Mouse (Mus musculus): ENCODE measurements around the gene Col26a1. TPM values are rescaled to one million over a fixed set of nuclear protein-coding genes. Genes with fewer than 3 reads are reported as not detected.

The Col26a1 gene
- polyA plus RNA-seq, 1 experiment from 2014 or later, result 42.6 TPM

- H3K9ac ChIP-seq, result no peak overlapping the region
- H3K4me3 ChIP-seq (replicated peaks), result peak overlapping the region; percentile 11; the same call in 1 of the 2 replicates
- peaks cover 17% of the 10 kb centered on the region; the same call in 1 of the 2 replicates for H3K4me1 ChIP-seq
- H3K27me3 ChIP-seq, result peaks cover 31% of the 10 kb centered on the region
- no peaks in the 10 kb centered on the region for H3K36me3 ChIP-seq (replicated peaks)
- H3K27ac ChIP-seq, result peak overlapping the region; percentile 19; the same call in 1 of the 2 replicates
- peak overlapping the region; percentile 37 for H3K4me2 ChIP-seq
- WGBS, result 21% methylated on average over 11 of the region's 11 CpGs
- no peak for ATAC-seq (ENCODE audit: low FRiP score)
- no peaks in the 10 kb centered on the region for H3K9me3 ChIP-seq
Measured at GRCm38 (mm10) chr5:136714879-136715278, 168.1 kb downstream of the Col26a1 start.

- Histone ChIP-seq H3K27ac (peak overlapping the region; percentile 19; the same call in 1 of the 2 replicates), H3K36me3 (replicated peaks) (no peaks in the 10 kb centered on the region), H3K4me2 (peak overlapping the region; percentile 37), H3K4me3 (replicated peaks) (peak overlapping the region; percentile 11; the same call in 1 of the 2 replicates), H3K4me1 (peaks cover 17% of the 10 kb centered on the region; the same call in 1 of the 2 replicates), H3K9me3 (no peaks in the 10 kb centered on the region), H3K9ac (no peak overlapping the region), H3K27me3 (peaks cover 31% of the 10 kb centered on the region)
- WGBS, result 23% methylated on average over 32 of the region's 32 CpGs
- peak; percentile 33; the same call in 1 of the 2 replicates for ATAC-seq (ENCODE audit: low FRiP score)
Measured at GRCm38 (mm10) chr5:136714232-136714875, 168.7 kb downstream of the Col26a1 start.

DNA sequence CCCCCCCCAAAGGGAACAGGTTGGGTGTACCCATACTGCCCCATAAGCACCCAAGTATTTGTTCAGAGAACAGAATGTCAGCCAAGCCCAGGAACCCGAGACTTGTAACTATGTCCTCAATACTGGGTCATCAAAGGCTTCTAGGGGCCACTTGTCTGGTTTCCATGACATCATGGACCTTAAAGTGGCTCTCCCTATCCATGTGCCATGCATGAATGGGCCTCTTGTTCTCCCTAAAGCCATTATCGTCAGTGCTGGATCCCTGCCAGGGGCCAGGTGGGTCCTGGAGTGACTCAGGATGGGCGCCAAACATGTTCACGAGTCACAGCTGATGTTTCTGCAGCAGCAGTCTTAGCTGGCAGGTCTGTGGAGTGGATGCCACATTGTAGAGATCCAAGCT, 172.3 kb downstream of the Col26a1 start:
- Histone ChIP-seq H3K27ac (no peak overlapping the region), H3K9ac (no peak overlapping the region), H3K4me2 (no peak overlapping the region), H3K4me3 (replicated peaks) (no peak overlapping the region), H3K27me3 (peaks cover 25% of the 10 kb centered on the region), H3K4me1 (peaks cover 17% of the 10 kb centered on the region; the same call in 1 of the 2 replicates), H3K9me3 (peaks cover under 1% of the 10 kb centered on the region; the same call in 1 of the 2 replicates), H3K36me3 (replicated peaks) (no peaks in the 10 kb centered on the region)
- ATAC-seq (ENCODE audit: low FRiP score), result no peak
- WGBS, result 37% methylated on average over 4 of the region's 4 CpGs

GRCm38 (mm10) chr5:136708116-136708515, 174.9 kb downstream of the Col26a1 start:
- Histone ChIP-seq H3K36me3 (replicated peaks) (no peaks in the 10 kb centered on the region), H3K27ac (no peak overlapping the region), H3K27me3 (peaks cover 6% of the 10 kb centered on the region; the same call in 1 of the 2 replicates), H3K4me1 (peaks cover 7% of the 10 kb centered on the region; the same call in 1 of the 2 replicates), H3K9ac (no peak overlapping the region), H3K4me3 (replicated peaks) (no peak overlapping the region), H3K9me3 (peaks cover 5% of the 10 kb centered on the region; the same call in 1 of the 2 replicates), H3K4me2 (no peak overlapping the region)
- no peak for ATAC-seq (ENCODE audit: low FRiP score)
- 83% methylated on average over 12 of the region's 12 CpGs for WGBS

- H3K27ac ChIP-seq, result no peak overlapping the region
- H3K9me3 ChIP-seq, result peaks cover 5% of the 10 kb centered on the region; the same call in 1 of the 2 replicates
- no peak overlapping the region for H3K9ac ChIP-seq
- no peak overlapping the region for H3K4me2 ChIP-seq
- WGBS, result 2% methylated on average over 9 of the region's 9 CpGs
- H3K4me1 ChIP-seq, result peaks cover 7% of the 10 kb centered on the region; the same call in 1 of the 2 replicates
- no peaks in the 10 kb centered on the region for H3K36me3 ChIP-seq (replicated peaks)
- no peaks in the 10 kb centered on the region for H3K27me3 ChIP-seq
- no peak overlapping the region for H3K4me3 ChIP-seq (replicated peaks)
- no peak for ATAC-seq (ENCODE audit: low FRiP score)
Measured at GRCm38 (mm10) chr5:136706803-136707202, 176.2 kb downstream of the Col26a1 start.

DNA sequence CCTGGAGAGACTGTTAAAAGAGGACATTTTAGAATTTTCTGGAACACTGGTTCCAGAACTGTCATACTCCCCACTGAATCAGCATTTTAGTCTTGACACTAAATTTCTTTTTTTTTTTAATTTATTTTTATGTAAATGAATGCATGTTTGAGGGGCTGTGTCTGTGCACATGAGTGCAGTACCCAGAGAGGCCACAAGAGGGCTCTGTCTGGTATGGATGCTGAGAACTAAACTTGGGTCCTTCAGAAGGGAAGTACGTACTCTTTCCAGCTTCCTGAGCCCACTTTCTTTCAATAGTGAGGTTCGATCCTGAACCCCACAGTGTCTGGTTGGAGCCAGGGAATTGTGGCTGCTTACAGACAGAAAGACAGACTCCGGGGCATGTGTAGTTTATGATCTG, 177.5 kb downstream of the Col26a1 start:
- Histone ChIP-seq H3K27me3 (no peaks in the 10 kb centered on the region), H3K4me1 (0 out of 2 replicates have a peak, but pooled peaks cover under 1% of the 10 kb centered on the region), H3K9me3 (peaks cover 5% of the 10 kb centered on the region; the same call in 1 of the 2 replicates), H3K4me2 (no peak overlapping the region), H3K36me3 (replicated peaks) (no peaks in the 10 kb centered on the region), H3K9ac (no peak overlapping the region), H3K4me3 (replicated peaks) (no peak overlapping the region), H3K27ac (no peak overlapping the region)
- 99% methylated on average over 3 of the region's 3 CpGs for WGBS
- ATAC-seq (ENCODE audit: low FRiP score), result no peak

GRCm38 (mm10) chr5:136704151-136704550, 178.9 kb downstream of the Col26a1 start:
- H3K4me1 ChIP-seq, result no peaks in the 10 kb centered on the region
- H3K4me3 ChIP-seq (replicated peaks), result no peak overlapping the region
- H3K4me2 ChIP-seq, result no peak overlapping the region
- H3K27me3 ChIP-seq, result no peaks in the 10 kb centered on the region
- no peak for ATAC-seq (ENCODE audit: low FRiP score)
- WGBS, result 82% methylated on average over 8 of the region's 8 CpGs
- H3K9ac ChIP-seq, result no peak overlapping the region
- H3K27ac ChIP-seq, result no peak overlapping the region
- H3K36me3 ChIP-seq (replicated peaks), result no peaks in the 10 kb centered on the region
- H3K9me3 ChIP-seq, result peaks cover 7% of the 10 kb centered on the region; the same call in 1 of the 2 replicates

- WGBS, result 43% methylated on average over 3 of the region's 3 CpGs
- Histone ChIP-seq H3K9me3 (peaks cover 7% of the 10 kb centered on the region; the same call in 1 of the 2 replicates), H3K9ac (no peak overlapping the region), H3K4me3 (replicated peaks) (no peak overlapping the region), H3K36me3 (replicated peaks) (no peaks in the 10 kb centered on the region), H3K4me2 (no peak overlapping the region), H3K4me1 (no peaks in the 10 kb centered on the region), H3K27me3 (no peaks in the 10 kb centered on the region), H3K27ac (no peak overlapping the region)
- ATAC-seq (ENCODE audit: low FRiP score), result no peak
Measured at GRCm38 (mm10) chr5:136703751-136704150, 179.3 kb downstream of the Col26a1 start.

DNA sequence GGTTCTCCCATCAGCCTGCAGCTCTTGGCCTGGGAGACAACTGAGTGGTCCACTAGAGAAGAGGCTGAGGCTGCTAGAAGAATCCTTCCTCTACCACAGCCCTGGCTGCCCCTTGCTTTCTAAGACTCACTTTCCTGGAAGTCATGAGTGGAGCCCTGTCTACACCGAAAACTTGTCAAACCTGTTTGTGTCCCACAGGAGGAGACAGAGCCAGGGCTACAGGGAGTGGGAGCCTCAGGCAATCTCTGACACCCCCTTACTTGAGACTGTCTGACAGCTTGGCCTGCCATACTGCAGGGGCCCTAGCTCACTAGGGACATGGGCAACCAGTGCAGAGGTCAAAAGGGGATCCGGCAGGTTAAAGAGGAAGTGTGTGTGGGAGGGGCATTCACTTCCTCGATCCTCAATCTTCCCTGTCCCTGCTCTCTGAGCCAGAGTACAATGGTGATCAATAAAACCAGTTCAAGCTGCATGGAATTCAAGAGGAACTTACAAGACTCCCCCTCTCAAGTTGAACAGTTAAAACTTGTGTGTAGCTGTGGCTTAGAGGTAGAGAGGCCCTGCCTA, 180.8 kb downstream of the Col26a1 start:
- 89% methylated on average over 3 of the region's 3 CpGs for WGBS
- Histone ChIP-seq H3K4me2 (no peak overlapping the region), H3K4me1 (no peaks in the 10 kb centered on the region), H3K27ac (no peak overlapping the region), H3K9me3 (peaks cover 7% of the 10 kb centered on the region; the same call in 1 of the 2 replicates), H3K36me3 (replicated peaks) (no peaks in the 10 kb centered on the region), H3K27me3 (no peaks in the 10 kb centered on the region), H3K4me3 (replicated peaks) (no peak overlapping the region), H3K9ac (no peak overlapping the region)
- no peak for ATAC-seq (ENCODE audit: low FRiP score)

DNA sequence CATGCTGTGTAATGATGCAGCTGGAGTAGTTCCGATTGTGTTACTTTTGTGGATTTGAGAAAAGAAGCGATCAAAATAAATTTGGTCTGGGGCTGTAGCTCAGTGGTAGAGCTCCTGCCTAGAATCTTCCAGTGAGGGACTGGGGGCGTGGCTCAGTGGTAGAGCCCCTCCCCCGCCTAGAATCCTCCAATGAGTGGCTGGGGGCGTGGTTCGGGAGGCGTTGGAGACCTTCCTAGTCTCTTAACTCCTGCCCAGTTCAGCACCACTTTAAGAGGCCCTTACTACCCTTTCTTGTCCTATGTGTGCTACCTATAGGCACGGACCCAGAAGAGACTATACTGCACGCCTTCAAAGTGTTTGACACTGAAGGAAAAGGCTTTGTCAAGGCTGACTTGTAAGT, 185.4 kb downstream of the Col26a1 start:
- 83% methylated on average over 9 of the region's 9 CpGs for WGBS
- Histone ChIP-seq H3K4me2 (no peak overlapping the region), H3K4me3 (replicated peaks) (no peak overlapping the region), H3K27me3 (no peaks in the 10 kb centered on the region), H3K4me1 (no peaks in the 10 kb centered on the region), H3K9ac (no peak overlapping the region), H3K36me3 (replicated peaks) (no peaks in the 10 kb centered on the region), H3K27ac (no peak overlapping the region), H3K9me3 (0 out of 2 replicates have a peak, but pooled peaks cover 2% of the 10 kb centered on the region)
- no peak for ATAC-seq (ENCODE audit: low FRiP score)

GRCm38 (mm10) chr5:136696516-136696915, 186.5 kb downstream of the Col26a1 start:
- Histone ChIP-seq H3K27me3 (no peaks in the 10 kb centered on the region), H3K36me3 (replicated peaks) (no peaks in the 10 kb centered on the region), H3K4me2 (no peak overlapping the region), H3K4me1 (no peaks in the 10 kb centered on the region), H3K9me3 (0 out of 2 replicates have a peak, but pooled peaks cover 2% of the 10 kb centered on the region), H3K27ac (no peak overlapping the region), H3K9ac (no peak overlapping the region), H3K4me3 (replicated peaks) (no peak overlapping the region)
- no peak for ATAC-seq (ENCODE audit: low FRiP score)
- WGBS, result 83% methylated on average over 5 of the region's 5 CpGs

GRCm38 (mm10) chr5:136694976-136695375, 188.0 kb downstream of the Col26a1 start:
- 80% methylated on average over 6 of the region's 6 CpGs for WGBS
- no peak overlapping the region for H3K4me3 ChIP-seq (replicated peaks)
- no peaks in the 10 kb centered on the region for H3K36me3 ChIP-seq (replicated peaks)
- H3K9me3 ChIP-seq, result 0 out of 2 replicates have a peak, but pooled peaks cover under 1% of the 10 kb centered on the region
- no peaks in the 10 kb centered on the region for H3K27me3 ChIP-seq
- H3K4me2 ChIP-seq, result no peak overlapping the region
- no peak for ATAC-seq (ENCODE audit: low FRiP score)
- no peak overlapping the region for H3K27ac ChIP-seq
- no peak overlapping the region for H3K9ac ChIP-seq
- no peaks in the 10 kb centered on the region for H3K4me1 ChIP-seq

Measured in forebrain, embryonic 12.5 days (tissue).